Mouse (Mus musculus): ENCODE data around the gene Ofcc1.

Ofcc1 gene

DNA sequence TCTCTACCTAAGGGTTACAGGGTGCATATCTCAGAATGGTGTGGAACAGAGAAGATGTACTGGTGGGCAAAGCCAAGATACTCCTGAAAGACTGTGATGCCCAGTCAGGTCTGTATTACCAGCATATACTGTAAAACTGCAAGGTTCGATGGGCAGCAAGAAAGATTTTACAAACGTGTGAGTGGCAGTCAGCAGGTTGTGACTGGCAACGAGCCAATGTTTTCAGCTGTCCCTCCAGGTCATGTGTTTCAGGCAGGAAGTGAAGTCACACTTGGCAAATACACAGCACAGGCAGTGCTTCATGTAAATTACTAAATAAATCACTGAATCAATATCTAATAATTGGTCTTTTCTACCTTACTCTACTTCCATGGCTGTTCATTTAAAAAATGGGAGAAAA lies at the start of gene Ofcc1:
Ofcc1 (minus strand) TSS at position 163 of the 400 bp plus-strand sequence.
- no peak for DNase-seq (ENCODE audit: low read depth, low spot score)

GRCm38 (mm10) chr13:40390120-40390519 lies 28.9 kb upstream of the Ofcc1 start:
- no peak for DNase-seq (ENCODE audit: low read depth, low spot score)

DNA sequence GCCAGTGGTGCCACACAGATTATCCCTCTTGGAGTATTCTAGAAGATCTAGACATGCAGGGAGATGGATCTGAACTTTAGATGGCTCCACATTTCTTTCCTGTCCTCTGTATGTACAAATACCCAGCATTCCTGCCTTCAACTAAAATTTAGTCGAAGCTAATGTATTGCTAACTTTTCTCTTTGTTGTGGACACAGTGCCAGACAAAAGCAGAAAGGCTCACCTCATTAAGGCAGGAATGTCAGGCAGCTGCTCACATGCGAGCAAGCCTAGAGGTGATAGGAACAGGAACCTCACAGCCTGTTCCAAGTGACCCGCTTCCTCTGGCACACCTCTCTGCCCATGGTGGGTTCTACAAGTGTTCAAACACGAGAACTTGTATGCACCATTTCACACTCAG lies 26.2 kb upstream of the Ofcc1 start:
- no peak for DNase-seq (ENCODE audit: low read depth, low spot score)

DNA sequence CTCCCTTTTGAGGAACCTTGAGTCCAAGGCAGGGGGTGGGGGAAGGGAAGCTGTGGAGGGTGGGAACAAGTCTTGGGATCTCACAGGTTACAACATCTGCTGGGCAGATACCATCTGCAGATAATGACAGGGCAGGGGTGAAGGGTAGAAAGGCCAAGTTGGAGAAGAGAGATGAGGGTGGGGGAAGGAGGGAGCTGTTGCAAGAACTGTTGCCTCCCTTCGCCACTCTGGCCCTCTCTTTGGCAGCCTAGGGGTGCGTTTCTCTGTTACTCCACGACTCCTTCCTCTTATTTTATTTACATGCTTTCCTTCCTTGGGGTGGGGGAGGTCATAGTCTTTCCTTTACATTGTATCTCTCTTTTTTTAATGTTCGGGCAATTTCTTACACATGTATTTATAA lies 23.7 kb upstream of the Ofcc1 start:
- DNase-seq (ENCODE audit: low read depth, low spot score): no peak

GRCm38 (mm10) chr13:40376773-40377172 lies 15.5 kb upstream of the Ofcc1 start:
- DNase-seq (ENCODE audit: low read depth, low spot score): no peak

DNA sequence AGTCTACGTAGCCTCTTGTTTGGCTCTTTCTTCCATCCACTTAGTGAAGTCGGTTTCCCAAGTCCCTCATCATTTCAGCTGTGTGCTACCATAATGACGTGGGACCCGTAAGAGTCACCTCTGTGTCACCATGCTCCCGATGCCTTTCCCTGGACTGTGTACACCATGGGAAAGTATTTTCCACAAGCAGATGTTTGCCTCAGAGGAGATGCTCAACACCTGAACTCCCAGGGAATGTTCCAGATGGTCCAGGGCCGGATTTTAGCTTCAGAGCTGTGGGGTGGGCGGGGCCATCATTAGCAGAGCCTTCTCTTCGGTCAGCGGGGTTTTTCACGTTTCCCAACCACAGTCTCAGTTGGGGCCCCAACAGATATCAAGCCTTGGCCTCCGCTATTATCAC lies 5.5 kb upstream of the Ofcc1 start:
- no peak for DNase-seq (ENCODE audit: low read depth, low spot score)

GRCm38 (mm10) chr13:40364855-40365254 lies 3.6 kb upstream of the Ofcc1 start:
- DNase-seq (ENCODE audit: low read depth, low spot score): peak; percentile 23

DNA sequence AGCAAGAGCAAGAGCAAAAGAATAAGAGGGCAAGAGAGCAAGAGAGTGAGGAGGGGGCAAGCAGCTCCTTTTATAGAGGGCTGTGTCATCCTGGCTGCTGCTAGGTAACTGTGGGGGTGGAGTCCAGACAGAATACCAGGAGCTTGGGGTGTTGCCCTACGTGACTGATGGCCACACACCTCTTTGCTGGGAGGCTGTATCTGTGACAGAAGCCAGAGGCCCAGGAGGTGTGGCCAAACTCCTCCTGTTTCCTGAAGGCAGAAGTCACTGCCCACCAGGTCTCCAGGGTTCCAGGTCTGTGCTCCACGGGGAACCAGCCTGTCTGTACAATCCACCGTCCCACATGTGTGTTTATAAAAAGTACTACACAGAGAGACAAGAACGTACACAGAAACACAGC lies 558 bp downstream of the Ofcc1 start:
- DNase-seq (ENCODE audit: low read depth, low spot score): no peak

GRCm38 (mm10) chr13:40347045-40347444 lies 14.2 kb downstream of the Ofcc1 start:
- no peak for DNase-seq (ENCODE audit: low read depth, low spot score)

DNA sequence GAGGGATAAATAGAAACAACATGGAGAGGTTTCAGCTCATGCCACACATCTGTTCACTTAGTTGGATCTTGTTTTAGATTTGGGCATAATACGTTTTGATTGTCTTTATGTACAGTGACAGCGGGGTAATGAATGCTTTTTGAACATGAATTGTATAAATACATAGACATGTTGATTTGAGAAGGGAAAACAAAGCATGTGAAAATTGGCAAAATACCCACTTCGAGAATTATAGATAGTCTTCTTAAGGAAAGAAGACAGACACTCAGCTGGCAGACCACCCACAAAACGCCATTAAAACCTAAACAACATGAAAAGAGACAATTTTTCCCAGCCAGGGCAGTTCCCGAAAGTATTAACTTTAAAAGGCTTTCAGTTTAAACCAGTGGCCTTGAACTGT lies 37.9 kb downstream of the Ofcc1 start:
- no peak for DNase-seq (ENCODE audit: low read depth, low spot score)

DNA sequence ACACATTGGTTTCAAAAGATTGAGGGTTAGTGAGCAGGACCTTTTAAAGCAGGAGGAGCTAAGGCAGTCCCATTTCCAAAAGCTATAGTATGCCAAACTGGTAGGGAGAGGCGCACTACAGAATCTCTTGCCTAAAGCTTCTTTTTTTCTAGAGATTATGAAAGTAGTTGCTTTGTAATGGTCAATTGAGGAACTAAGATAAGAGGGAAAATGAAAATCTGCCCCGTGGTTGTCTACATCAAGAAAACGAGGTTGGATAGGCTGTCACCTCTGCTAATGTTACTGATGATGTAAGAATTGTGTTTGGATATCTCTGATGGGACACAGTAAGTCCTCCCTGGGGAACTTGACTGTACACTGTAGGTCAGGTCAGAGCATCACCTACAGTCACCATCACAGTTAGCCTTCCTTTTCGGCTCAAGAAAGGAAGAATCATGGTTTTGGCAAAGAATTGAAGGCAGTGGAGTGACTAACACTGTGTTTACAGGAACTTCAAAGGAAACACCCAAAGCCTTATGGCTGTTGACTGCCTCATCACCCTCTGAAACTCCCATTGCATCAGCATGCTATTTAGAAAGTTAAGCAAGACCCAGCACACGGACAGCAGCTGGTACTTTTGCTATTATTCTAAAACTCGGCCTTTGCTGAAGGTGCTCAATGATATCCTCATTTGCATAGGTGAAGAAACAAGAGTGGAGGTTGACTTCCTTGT lies 40.3 kb downstream of the Ofcc1 start:
- no peak for DNase-seq (ENCODE audit: low read depth, low spot score)

DNA sequence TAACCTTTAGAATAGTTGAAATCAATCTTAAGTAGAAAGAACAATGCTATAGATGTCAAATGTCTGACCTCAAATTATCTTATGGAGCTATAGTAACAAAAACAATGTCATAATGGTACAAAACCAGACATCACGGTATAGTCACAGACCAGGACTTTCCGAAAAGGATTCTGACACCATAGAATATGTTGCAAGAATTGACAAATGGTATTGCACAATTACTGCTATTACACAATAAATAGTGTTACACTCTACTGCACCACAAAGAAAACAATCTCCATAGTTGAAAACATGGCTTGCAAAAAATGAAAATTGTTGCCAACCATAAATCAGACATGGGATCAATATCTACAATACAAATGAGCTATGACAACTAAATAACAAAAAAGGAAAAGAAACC lies 43.5 kb downstream of the Ofcc1 start:
- DNase-seq (ENCODE audit: low read depth, low spot score): no peak

- no peak for DNase-seq (ENCODE audit: low read depth, low spot score)
Observed at GRCm38 (mm10) chr13:40315158-40315792, 46.0 kb downstream of the Ofcc1 start.

- DNase-seq (ENCODE audit: low read depth, low spot score): no peak
Observed at GRCm38 (mm10) chr13:40292891-40293290, 68.4 kb downstream of the Ofcc1 start.

DNA sequence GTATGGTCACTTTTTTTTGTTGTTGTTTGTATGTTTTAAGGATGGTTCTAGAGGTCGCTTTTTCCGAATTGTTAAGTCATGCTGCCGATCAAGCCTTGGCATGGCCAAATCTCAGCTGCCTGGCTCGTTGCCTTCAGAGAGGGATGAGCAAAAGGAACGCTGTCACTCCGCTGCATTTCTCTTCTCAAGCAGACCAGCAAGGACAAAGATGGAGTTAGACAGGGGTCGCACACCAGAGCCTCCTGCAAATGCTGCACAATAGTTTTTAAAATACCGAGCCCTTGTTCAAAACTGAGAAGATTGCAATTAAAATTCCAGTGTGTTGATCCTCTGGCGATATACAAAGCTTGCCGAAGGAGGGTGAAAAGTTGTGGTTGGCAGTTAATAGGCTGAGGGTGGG lies 70.4 kb downstream of the Ofcc1 start:
- DNase-seq (ENCODE audit: low read depth, low spot score): no peak

- no peak for DNase-seq (ENCODE audit: low read depth, low spot score)
Observed at GRCm38 (mm10) chr13:40288650-40289049, 72.6 kb downstream of the Ofcc1 start.

DNA sequence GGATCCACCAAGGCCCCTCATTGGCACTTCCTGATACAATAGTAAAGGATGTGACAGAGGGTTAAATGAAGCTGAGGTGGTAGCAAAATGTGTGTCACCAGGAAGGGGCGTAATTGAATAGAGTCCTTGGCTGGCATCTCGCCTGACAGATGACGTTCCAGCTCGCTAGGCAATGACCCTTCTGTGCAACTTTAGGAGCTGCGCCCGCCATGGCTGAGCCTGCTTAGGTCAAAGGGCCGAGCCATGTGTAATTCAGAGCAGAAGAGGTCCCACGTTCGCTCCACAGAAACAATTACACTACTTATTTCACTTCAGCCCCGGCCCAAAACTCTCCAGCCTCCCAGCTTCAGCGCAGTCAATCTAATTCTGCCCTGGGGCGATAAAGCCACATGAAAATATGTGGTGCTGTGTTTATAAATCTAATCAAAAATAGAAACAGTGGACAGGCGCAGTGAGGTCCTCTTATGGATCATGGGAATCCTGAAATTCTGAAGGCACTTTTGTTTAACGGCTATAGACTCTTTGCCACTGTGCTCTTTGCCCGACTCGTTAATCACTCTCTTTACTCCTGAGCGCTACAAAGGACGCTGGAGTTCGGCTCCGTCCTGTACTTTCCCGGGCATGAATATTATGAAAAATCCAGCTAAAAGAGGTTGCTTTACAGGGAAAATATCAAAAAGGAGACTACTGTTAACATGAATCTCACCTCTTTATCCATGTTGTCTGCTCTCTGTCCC lies 73.8 kb downstream of the Ofcc1 start:
- DNase-seq (ENCODE audit: low read depth, low spot score): peak; percentile 46

- DNase-seq (ENCODE audit: low read depth, low spot score): no peak
Observed at GRCm38 (mm10) chr13:40285234-40285791, 75.9 kb downstream of the Ofcc1 start.

DNA sequence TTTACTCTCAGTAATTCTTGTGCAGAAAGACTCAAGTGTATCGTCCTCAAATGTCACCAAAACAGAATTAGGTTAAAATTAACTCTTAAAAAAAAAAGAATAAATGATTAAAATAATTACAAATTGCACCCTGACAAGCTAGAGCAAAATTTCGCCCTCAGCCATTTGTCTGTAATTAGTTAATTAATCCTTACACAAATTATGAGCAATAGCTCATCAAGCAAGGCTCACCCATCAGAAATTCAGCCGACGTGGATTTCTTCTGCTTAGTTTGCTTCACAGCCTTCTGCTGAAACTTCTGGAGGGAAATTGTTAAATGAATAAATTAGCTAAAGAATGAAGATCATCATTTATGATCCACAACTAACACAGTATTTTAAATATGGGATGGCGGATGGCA lies 80.6 kb downstream of the Ofcc1 start:
- DNase-seq (ENCODE audit: low read depth, low spot score): no peak

- no peak for DNase-seq (ENCODE audit: low read depth, low spot score)
Observed at GRCm38 (mm10) chr13:40267546-40267945, 93.7 kb downstream of the Ofcc1 start.

DNA sequence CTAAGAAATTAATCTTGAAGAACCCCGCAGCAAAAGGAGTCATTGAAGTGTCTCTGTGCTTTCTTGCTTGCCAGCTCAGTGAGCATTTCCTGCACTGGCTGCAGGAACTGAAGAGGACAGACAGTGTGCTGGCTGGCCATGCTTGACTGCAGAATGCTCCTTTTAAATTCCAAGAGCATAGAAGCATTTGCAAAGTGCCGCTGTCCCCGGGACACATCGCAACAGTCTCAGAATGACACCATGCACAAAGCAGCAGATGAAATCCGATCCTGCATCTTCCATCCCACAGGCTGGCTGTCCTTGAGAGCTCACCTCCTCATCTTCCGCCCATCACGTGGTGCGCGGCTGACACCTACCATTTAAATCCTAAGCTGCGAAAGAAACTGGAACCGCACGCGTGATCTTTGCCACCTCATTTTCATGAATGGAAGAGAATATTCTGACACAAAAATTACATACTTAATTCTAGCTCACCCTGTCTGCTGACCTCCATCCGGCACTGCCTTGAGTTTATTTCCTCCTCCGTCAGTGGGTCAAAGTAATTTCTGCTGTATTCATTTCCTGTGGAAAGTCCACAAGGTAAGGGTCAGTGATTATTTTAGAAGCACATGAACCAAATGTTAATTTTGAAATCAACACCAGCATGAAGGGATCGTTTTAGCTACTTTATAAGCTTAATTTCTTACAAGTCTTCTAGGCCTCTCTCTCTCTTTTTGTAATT lies 98.0 kb downstream of the Ofcc1 start:
- DNase-seq (ENCODE audit: low read depth, low spot score): no peak

- no peak for DNase-seq (ENCODE audit: low read depth, low spot score)
Observed at GRCm38 (mm10) chr13:40258757-40259156, 102.5 kb downstream of the Ofcc1 start.

All from forelimb bud, embryonic 11.5 days (tissue).